Mouse (Mus musculus) cerebellum, postnatal 14 days (tissue): ENCODE data around the gene Esrrg.

Experiments
- DNase-seq, 2 experiments: peaks; one replicate each; pipeline ENCODE4 v3.0.0; 2021; ENCODE audit warnings: mixed read lengths in 2 of 2

The Esrrg gene

DNA sequence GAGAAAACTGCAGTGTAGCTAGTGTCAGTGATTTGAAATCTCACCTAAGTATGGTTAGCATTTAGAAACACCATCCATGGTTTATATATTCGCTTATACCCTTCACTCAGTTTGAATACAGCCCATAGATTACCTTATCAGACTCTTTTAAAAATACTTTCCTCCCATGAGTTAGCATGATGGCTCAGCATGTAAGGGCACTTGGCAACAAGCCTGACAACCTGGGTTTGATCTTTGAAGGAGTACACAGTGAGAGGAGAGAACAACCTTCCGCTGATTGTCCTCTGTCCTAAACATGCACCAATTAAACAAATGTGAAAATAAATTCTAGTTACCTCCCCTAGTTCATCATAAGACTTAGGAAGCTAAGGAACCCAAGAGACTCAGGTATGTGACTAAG lies 550.5 kb downstream of the Esrrg start:
- DNase-seq, result no peak

DNA sequence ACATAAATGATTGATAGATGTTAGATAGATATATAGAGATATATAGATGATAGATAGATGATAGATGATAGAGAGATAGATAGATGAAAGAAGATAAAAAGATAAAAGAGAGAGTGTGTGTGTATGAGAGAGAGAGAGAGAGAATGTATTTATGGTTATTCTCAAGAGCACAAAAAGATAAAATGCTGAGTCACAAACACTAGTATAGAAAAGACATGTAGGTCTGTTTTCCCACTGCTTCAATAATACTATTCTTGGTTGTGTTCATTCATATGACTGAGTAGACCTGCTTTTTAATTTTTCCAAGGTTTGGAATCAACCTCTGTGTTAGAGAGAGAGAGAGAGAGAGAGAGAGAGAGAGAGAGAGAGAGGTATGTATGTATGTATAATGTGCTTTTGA lies 554.5 kb downstream of the Esrrg start:
- no peak for DNase-seq

DNA sequence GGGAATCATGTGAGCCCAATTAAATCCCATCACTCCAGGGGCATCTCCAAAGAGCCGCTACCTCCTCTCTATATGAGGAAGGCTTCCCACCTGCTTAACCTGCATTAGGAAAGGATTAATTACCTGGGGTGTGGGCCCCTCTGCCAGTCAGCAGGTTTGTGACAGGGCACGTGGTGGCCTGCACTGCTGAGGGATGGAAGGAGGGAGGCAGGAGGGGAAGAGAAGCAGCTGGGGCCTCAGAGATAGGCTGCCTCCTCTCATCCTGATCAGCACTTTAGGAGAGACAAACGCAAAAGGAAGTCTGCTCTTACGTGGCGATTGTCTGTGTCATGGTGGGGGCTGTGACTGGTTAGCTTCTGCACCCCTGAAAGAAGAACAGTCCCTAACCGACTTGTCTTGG lies 555.7 kb downstream of the Esrrg start:
- DNase-seq, result no peak

DNA sequence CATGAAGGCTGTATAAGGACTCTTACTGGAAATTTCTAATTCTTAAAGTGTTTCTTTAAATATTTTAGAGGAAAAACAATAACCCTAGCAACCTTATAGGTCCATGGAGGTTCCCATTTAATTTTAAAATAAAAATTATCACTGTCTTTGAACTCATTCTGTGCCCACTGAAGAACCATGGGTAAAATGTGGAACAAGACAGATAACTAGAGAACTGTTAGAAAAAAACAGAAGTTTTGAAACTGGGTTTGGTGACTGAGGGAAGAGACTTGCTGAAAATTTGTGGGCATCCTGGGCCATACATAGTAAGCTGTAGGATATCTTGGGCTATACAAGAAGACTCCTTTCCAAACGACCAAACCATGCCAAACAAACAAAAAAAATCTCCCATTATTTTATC lies 565.3 kb downstream of the Esrrg start:
- no peak for DNase-seq

GRCm38 (mm10) chr1:188182951-188183350 lies 574.4 kb downstream of the Esrrg start:
- DNase-seq, result peak; percentile 59 to 66

DNA sequence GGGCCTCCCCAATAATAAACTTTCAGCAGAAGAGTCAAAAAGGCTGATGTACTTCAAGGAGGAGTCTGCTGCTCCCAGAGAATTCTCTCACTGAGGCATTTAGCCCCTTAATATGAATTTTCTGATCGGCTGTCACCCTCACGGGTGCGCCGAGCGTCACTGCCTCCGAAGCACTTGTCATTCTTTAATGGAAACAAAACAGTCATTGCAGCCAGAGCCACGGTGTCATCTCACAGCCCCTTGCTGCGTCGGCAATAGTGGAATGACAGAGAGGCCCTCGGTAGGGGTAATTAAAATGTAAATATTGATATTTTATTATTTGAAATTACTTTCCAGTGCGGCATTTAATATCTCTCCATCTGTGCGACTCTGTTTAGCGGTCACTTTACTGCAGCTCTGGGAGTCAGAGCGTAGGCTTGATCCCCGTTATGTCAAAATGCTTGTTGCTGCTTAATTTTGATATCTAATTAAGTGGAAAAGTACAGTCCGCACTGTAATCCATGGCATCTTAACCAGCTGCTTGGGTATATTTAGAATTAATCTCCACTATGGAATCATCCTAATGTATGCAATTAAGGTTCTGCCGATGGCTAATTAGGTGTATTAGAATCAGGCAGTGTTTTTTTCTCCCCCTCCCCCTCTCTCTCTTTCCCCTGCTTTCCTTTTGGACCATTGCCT lies 578.0 kb downstream of the Esrrg start:
- DNase-seq, result no peak

DNA sequence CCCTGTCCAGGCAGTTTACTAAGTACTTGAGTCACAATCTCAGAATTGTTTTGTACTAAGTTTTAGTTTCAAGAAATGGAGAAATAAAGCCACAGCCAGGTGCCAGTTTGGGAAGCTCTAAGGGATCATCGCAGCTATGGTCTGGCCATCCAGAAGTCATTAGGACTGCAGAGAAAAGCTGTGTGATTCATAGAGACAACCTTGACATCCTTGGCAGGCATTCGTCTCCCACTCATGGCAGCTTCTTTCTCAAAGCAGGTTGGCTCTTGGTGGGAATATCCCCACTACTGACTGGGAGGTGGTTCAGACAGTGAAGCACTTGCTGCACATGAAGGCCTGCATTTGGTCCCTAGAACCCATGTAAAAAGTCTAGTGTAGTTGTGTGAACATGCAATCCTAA lies 584.4 kb downstream of the Esrrg start:
- no peak for DNase-seq

DNA sequence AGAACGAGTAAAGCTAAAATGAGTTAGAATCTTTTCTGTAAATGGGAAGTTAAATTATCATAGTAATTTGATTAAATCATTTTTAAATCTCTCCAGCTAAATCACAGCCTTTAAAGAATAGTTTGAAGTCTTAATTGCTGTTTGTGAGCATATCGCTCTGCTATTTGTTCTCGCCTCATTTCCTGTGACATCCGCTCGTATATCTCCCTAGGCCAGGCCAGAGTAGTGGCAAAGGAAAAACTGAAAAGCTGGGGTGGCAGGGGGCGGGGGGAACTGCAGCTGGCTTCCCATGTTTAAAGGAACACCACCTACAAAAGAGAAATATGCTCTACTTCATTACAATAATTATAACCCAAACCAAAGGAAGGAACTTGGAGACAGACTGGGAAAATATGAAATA lies 598.8 kb downstream of the Esrrg start:
- no peak for DNase-seq

DNA sequence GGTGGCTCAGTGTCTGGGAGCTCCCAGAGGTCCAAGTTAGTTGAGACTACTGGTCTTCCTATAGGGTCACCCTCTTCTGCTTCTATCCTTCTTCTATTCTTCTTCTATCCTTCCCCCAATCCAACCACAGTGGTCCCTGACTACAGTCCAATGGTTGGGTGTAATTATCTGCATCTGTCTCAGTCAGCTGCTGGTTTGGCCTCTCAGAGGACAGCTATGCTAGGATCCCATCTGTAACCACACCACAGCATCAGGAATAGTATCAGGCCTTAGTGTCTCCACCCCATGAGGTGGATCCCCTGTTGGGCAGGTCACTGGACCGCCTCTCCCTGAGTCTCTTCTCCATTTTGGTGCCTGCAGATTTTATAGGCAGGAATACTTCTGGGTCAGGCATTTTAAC lies 600.4 kb downstream of the Esrrg start:
- DNase-seq, result no peak

DNA sequence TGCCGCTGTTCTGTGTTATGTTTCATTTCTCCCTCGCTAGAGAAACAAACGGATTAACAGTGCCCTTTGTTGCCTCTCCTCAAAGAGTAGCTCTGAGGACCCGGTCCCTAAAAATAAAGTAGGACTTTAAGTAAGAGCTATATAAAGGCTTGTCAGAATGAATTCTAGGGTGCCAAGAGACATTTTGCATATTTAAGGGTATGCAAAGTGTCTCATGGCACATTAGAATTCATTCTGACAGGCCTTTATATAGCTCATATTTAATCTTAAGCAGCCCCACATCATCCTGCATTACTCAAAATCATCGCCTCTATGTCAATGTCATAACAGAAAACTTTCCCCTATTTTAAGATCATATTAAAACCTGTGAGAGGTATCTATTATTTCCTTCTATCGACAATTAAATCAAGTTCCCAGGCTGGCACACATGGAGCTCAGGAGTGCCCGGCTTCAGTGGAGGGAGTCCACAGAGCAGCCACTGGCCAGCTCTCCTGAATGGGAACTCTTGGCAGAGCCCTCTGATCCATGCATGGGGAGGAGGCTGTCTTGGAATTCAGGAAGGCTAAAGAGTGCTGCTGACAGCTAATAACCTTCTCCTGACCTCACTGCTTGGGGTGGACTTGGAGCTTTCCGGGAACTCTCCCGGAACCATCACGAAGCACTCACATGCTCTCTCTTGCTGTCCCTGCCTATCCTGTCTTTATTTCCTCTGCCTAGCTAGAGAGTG lies 606.5 kb downstream of the Esrrg start:
- DNase-seq, result peak in 1 of 2 experiments; percentile 16

- no peak for DNase-seq
These were observed 612.7 kb downstream of the Esrrg start for GRCm38 (mm10) chr1:188221226-188221792.

- no peak for DNase-seq
These were observed 624.6 kb downstream of the Esrrg start for GRCm38 (mm10) chr1:188233036-188233724.

DNA sequence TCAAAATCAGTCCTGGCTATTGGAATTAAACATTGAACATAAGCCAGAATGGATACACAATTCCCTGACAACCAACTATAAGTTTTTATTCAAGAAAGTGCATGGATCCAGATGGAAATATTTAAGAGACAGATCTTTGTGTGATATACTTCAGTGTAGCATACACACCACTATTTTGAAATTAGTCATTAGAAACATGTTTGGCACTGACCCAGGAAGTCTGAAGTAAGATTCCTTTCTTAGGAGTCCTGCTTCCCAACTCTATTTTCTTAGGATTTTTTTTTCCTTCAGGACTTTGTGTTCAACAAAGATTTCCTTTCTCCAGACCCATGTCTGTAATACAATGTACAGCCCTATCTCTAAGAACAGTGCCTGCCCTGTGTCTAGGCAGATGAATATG lies 630.0 kb downstream of the Esrrg start:
- DNase-seq, result no peak

- peak in 1 of 2 experiments; percentile 25 for DNase-seq
These were observed 633.2 kb downstream of the Esrrg start for GRCm38 (mm10) chr1:188241766-188242165.

DNA sequence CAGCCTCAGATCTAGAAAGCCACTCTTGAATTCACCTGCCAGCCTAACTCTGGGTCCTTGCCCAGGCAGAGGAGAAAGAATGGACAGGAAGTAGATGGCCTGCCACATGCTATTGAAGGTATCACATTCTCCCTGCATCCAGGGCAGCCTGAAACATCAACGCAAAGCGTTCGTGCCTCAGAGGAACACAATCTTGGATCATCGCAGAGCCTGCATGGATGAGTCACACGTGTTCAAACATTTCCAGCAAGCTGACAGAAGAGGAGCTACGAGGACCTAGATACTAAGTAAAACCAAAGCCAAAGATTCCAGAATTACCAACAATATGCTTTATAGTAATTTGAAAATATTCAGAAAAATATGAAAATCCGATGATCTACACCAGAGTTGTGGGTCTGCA lies 648.9 kb downstream of the Esrrg start:
- peak; percentile 30 to 39 for DNase-seq

- DNase-seq, result peak; percentile 45
These were observed 651.9 kb downstream of the Esrrg start for GRCm38 (mm10) chr1:188260259-188261107.

DNA sequence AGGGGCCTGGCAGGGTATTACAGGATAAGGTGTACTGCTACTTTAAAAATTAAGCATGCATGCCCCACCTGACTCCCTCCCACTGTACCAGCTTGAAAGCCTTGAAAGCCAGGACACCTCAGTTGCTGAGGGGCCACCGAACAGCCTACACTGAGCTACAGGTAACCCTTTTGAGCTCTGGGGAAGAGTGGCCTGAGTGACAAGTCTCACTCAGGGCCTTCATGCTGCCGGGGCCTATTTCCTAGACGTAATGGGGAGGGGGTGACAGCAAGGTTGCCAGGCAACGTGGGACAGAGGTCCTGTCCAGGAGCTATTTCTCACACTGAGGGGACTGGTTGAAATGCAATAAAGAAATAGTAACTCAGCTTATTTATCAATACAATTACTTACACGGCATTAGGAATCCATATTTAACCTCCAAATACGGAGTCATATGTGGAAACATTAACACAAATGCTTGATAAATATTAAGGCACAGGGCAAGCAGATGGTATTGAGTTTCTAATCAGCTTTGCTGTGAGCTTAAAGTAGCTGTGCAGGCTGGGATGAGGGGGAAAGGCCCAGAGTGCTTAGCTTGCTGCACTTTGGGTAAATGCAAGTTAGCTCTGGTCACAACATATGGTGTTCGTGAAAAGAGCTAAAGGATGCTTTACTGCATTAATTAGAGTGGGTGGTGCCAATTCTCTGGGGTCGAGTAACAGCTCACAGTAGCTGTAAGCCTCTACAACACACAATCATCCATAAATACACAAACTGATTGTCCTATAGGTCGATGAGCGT lies 653.5 kb downstream of the Esrrg start, which contains the start of gene Ush2a:
TSS of gene Ush2a (plus strand) at position 121 of the 780 bp plus-strand sequence.
- DNase-seq, result no peak
